10 mouse cellular contexts compared by ENCODE assay signal in the genomic region with DNA sequence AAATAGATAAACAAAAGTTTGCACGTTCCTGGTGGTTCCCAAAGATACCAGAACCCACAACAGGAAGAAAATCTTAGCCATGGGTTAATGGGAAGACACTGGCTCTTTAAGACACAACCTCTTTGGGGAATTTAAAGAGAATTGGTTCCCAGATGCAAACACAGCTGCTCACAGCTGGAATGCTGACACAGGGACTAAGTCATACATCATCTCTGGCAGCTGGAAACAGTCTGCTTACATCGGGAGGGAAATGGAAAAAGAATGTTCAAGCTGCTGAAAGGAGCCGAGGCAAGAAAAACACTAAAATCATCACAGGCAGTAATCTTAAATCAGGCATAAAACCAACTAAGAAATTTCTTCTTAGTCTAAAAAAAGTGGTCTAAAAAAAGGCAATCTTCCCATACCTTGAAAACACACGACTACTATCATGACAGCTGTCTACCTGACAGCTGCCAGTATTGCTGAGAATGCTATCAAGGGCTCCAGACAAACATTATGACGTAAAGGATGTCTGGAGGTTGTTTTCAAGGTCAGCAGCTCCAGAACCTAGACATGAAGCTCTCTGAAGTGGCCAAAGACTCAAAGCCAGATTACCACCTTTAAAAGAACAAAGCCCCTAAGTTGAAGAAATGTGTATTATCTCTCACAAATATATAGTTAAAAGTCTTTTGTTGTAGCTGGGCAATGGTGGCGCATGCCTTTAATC. TPM values are rescaled to one million over a fixed set of nuclear protein-coding genes. Genes with fewer than 3 reads are reported as not detected.
DNase-seq lines count a peak whose midpoint lies in the region; ATAC-seq lines count a peak whose summit lies in the region.
"Had no signal": no experiment of that assay in that cellular context is flagged by ENCODE, and none has a peak within 500 bp of the region (broad histone marks: within the 10 kb centered on the region; RNA-seq: fewer than 3 reads in every experiment).

No protein-coding gene starts in this region.

- H3K27ac ChIP-seq in forebrain, embryonic 12.5 days: no peak overlapping the region

- no peak overlapping the region; the same call in 1 of the 2 replicates for H3K9ac ChIP-seq in forebrain, embryonic 12.5 days

- no peaks in the 10 kb centered on the region for H3K27me3 ChIP-seq in forebrain, embryonic 12.5 days

- ATAC-seq in inflammation-experienced regulatory T-cells, adult 6 months: no peak
- no peak for ATAC-seq in forebrain, embryonic 12.5 days (ENCODE audit: low FRiP score)

- H3K4me2 ChIP-seq in forebrain, embryonic 12.5 days: no peak overlapping the region

- DNase-seq in urinary bladder, postnatal 14 days (ENCODE audit: low spot score): peak; percentile 57
- no peak for DNase-seq in urinary bladder, adult 18-20 months (ENCODE audit: low spot score in 2 of 2)
- peak; percentile 76 for DNase-seq in heart, postnatal 4 days
- peak; percentile 83 to 87 for DNase-seq in kidney, postnatal 4 days
- peak; percentile 64 for DNase-seq in testis, postnatal 10 days (ENCODE audit: low spot score)
- DNase-seq in ovary, postnatal 10 days (ENCODE audit: low spot score): no peak
- DNase-seq: cerebellum, adult 18-20 months; layer of hippocampus, adult 9-11 months had no signal

- WGBS in forebrain, embryonic 12.5 days: 78% methylated on average over 6 of the region's 6 CpGs

- no peaks in the 10 kb centered on the region for H3K9me3 ChIP-seq in forebrain, embryonic 12.5 days

- H3K4me1 ChIP-seq in forebrain, embryonic 12.5 days: no peaks in the 10 kb centered on the region

- peaks cover 82% of the 10 kb centered on the region for H3K36me3 ChIP-seq in forebrain, embryonic 12.5 days (replicated peaks)

- no peak overlapping the region for H3K4me3 ChIP-seq in forebrain, embryonic 12.5 days (replicated peaks)

RNA-seq across cellular contexts. Expression of a gene that starts 35.3 kb away (rescaled TPM):
- 10 to 100 TPM; 12.7 to 14.1 TPM for total RNA-seq in heart, postnatal 4 days (2021)
- polyA plus RNA-seq in inflammation-experienced regulatory T-cells, adult 6 months (2017; shearing (Covaris generic)): 1 to 10 TPM; 3.8 to 7.3 (median 6.4) TPM
- polyA plus RNA-seq in forebrain, embryonic 12.5 days (2016; fragmentation: Nextera tagmentation; extraction: Ambion mirVana): 24.6 and 27.4 TPM in 2 replicates

RNA-seq across cellular contexts. Expression of a gene that starts 37.4 kb away (rescaled TPM):
- 100 to 1,000 TPM; 146 TPM for total RNA-seq in heart, postnatal 4 days (2021)
- 10 to 100 TPM; 21.7 to 48.8 (median 23.8) TPM for polyA plus RNA-seq in inflammation-experienced regulatory T-cells, adult 6 months (2017; shearing (Covaris generic))
- 233 and 250 TPM in 2 replicates for polyA plus RNA-seq in forebrain, embryonic 12.5 days (2016; fragmentation: Nextera tagmentation; extraction: Ambion mirVana)

RNA-seq across cellular contexts. Expression of a gene that starts 38.0 kb away (rescaled TPM):
- total RNA-seq in heart, postnatal 4 days (2021): 100 to 1,000 TPM; 408 to 415 TPM
- 100 to 1,000 TPM; 360 to 441 (median 366) TPM for polyA plus RNA-seq in inflammation-experienced regulatory T-cells, adult 6 months (2017; shearing (Covaris generic))
- 1,521 and 1,527 TPM in 2 replicates for polyA plus RNA-seq in forebrain, embryonic 12.5 days (2016; fragmentation: Nextera tagmentation; extraction: Ambion mirVana)

RNA-seq across cellular contexts. Expression of a gene that starts 56.0 kb away (rescaled TPM):
- total RNA-seq in heart, postnatal 4 days (2021): 1 to 10 TPM; 1.0 to 1.1 TPM
- polyA plus RNA-seq in inflammation-experienced regulatory T-cells, adult 6 months (2017; shearing (Covaris generic)): 1 to 10 TPM in 2 of 3 experiments, under 1 TPM in 1; 0.96 to 1.3 (median 1.1) TPM
- polyA plus RNA-seq in forebrain, embryonic 12.5 days (2016; fragmentation: Nextera tagmentation; extraction: Ambion mirVana): 2.1 and 3.4 TPM in 2 replicates

Comparison
In these comparisons a context has a peak if more than half of its experiments do, and no peak if none do; other contexts are left out.
1. DNase-seq: peak in urinary bladder, postnatal 14 days (single experiment), heart, postnatal 4 days (single experiment), kidney, postnatal 4 days (2 of 2) and testis, postnatal 10 days (single experiment); none in urinary bladder, adult 18-20 months (0 of 2) and ovary, postnatal 10 days (single experiment).